Mouse (Mus musculus) gastrocnemius, postnatal 4 days (tissue): ENCODE measurements around the gene Stpg4. TPM values are rescaled to one million over a fixed set of nuclear protein-coding genes. Genes with fewer than 3 reads are reported as not detected.

Experiments
- DNase-seq, 2 experiments: peaks; one replicate each; pipeline ENCODE4 v3.0.0; 2021 to 2022; ENCODE audit warnings: low spot score in 2 of 2, mixed read lengths in 2 of 2
- long read RNA-seq, 2 experiments: library from polyadenylated mRNA; stranded (forward); transcript quantifications; one replicate each; pipeline ENCODE4 v2.0.0; 2021
- total RNA-seq, 2 experiments: library from RNA; stranded (reverse); gene quantifications; 2 replicates each; pipeline ENCODE4 v1.2.3; 2021

The Stpg4 gene
- not detected for total RNA-seq
- long read RNA-seq, experiment 1 = 0 reads
- long read RNA-seq, experiment 2 = 0 reads

GRCm38 (mm10) chr17:87427511-87427910 lies at the start of gene Stpg4:
Gene Stpg4 (minus strand): TSS chr17:87427741.
- no peak for DNase-seq

GRCm38 (mm10) chr17:87475356-87475755 lies 47.8 kb upstream of the Stpg4 start:
- no peak for DNase-seq

GRCm38 (mm10) chr17:87474501-87474795 lies 46.9 kb upstream of the Stpg4 start:
- no peak for DNase-seq

GRCm38 (mm10) chr17:87473736-87474500 lies 46.4 kb upstream of the Stpg4 start:
- peak in 1 of 2 experiments; percentile 35 for DNase-seq

- no peak for DNase-seq
Observed at GRCm38 (mm10) chr17:87473441-87473735, 45.8 kb upstream of the Stpg4 start.

- DNase-seq = no peak
Observed at GRCm38 (mm10) chr17:87472879-87473278, 45.3 kb upstream of the Stpg4 start.

GRCm38 (mm10) chr17:87471661-87472060 lies 44.1 kb upstream of the Stpg4 start:
- no peak for DNase-seq

GRCm38 (mm10) chr17:87470797-87471196 lies 43.3 kb upstream of the Stpg4 start:
- DNase-seq = no peak

- no peak for DNase-seq
Observed at GRCm38 (mm10) chr17:87470282-87470681, 42.7 kb upstream of the Stpg4 start.

GRCm38 (mm10) chr17:87469428-87469827 lies 41.9 kb upstream of the Stpg4 start:
- no peak for DNase-seq

- DNase-seq = no peak
Observed at GRCm38 (mm10) chr17:87468616-87469015, 41.1 kb upstream of the Stpg4 start.

- no peak for DNase-seq
Observed at GRCm38 (mm10) chr17:87461499-87461896, 34.0 kb upstream of the Stpg4 start.

GRCm38 (mm10) chr17:87460669-87461498 lies 33.3 kb upstream of the Stpg4 start:
- peak in 1 of 2 experiments; percentile 15 for DNase-seq

GRCm38 (mm10) chr17:87459750-87460668 lies 32.5 kb upstream of the Stpg4 start:
- peak in 1 of 2 experiments; percentile 29 for DNase-seq

- peak in 1 of 2 experiments; percentile 49 for DNase-seq
Observed at GRCm38 (mm10) chr17:87458911-87459749, 31.6 kb upstream of the Stpg4 start.

- DNase-seq = no peak
Observed at GRCm38 (mm10) chr17:87457961-87458360, 30.4 kb upstream of the Stpg4 start.

GRCm38 (mm10) chr17:87454121-87454520 lies 26.6 kb upstream of the Stpg4 start:
- DNase-seq = no peak

GRCm38 (mm10) chr17:87453336-87453735 lies 25.8 kb upstream of the Stpg4 start:
- DNase-seq = no peak

GRCm38 (mm10) chr17:87448881-87449280 lies 21.3 kb upstream of the Stpg4 start:
- DNase-seq = no peak

- no peak for DNase-seq
Observed at GRCm38 (mm10) chr17:87448339-87448738, 20.8 kb upstream of the Stpg4 start.
